Mouse (Mus musculus): Measurements from ENCODE around the gene Smad6.

GRCm38 (mm10) chr9:63953691-63954090 is 68.2 kb downstream of the Smad6 start:
- TF ChIP-seq CTCF (IDR thresholded peaks at IDR 0.05; ENCODE audit: low read depth) (no peak), EP300 (IDR thresholded peaks at IDR 0.05; ENCODE audit: low read depth) (no peak)
